Mouse (Mus musculus) liver, embryonic 11.5 days (tissue): Measurements from ENCODE around the gene Cdh20. TPM values are rescaled to one million over a fixed set of nuclear protein-coding genes. Genes with fewer than 3 reads are reported as not detected.
"Not testable (repeated sequence)": the region's sequence is repeated elsewhere in the genome, so short reads cannot be mapped to it uniquely, and the experiment has no call there.

Experiments used
- ATAC-seq: fragments of 200-750 bp; cut with Nextera tagmentation; replicated peaks from 2 replicates; pipeline ENCODE4 v1.8.0; 2017; ENCODE audit warnings: moderate number of reproducible peaks, mild to moderate bottlenecking, moderate TSS enrichment, moderate library complexity; ENCODE audit not compliant: low FRiP score
- DNase-seq: peaks from one replicate; pipeline ENCODE4 v3.0.0-alpha.2; 2017; ENCODE audit warnings: low spot score
- H3K27ac ChIP-seq: fragments of 300-500 bp; sonication (generic); 2 replicates; pipeline ENCODE4 v1.5.1; 2014; ENCODE audit warnings: mild to moderate bottlenecking, low read depth, low read length, control low read depth
- H3K27me3 ChIP-seq: fragments of 300-500 bp; sonication (generic); replicated peaks from 2 replicates; pipeline ENCODE4 v1.6.1; 2014; ENCODE audit warnings: low read length, mixed read lengths; ENCODE audit not compliant: control insufficient read depth, insufficient read depth
- H3K36me3 ChIP-seq: fragments of 300-500 bp; sonication (generic); 2 replicates; pipeline ENCODE4 v1.6.1; 2014; ENCODE audit warnings: mild to moderate bottlenecking, low read length, moderate library complexity, mixed read lengths; ENCODE audit not compliant: control insufficient read depth, insufficient read depth
- H3K4me1 ChIP-seq: fragments of 300-500 bp; sonication (generic); replicated peaks from 2 replicates; pipeline ENCODE4 v1.6.1; 2014; ENCODE audit warnings: low read length, mixed read lengths; ENCODE audit not compliant: control insufficient read depth, insufficient read depth
- H3K4me2 ChIP-seq: fragments of 300-500 bp; sonication (generic); 2 replicates; pipeline ENCODE4 v1.6.1; 2014; ENCODE audit warnings: mild to moderate bottlenecking, control low read depth, moderate library complexity
- H3K4me3 ChIP-seq: fragments of 300-500 bp; sonication (generic); 2 replicates; pipeline ENCODE4 v1.5.1; 2014; ENCODE audit warnings: low read depth, low read length, control low read depth
- H3K9ac ChIP-seq: fragments of 300-500 bp; sonication (generic); 2 replicates; pipeline ENCODE4 v1.6.1; 2014; ENCODE audit warnings: low read depth, low read length, control low read depth
- H3K9me3 ChIP-seq: fragments of 300-500 bp; sonication (generic); 2 replicates; pipeline ENCODE4 v1.6.1; 2016; ENCODE audit warnings: low read length, inconsistent platforms, mixed read lengths; ENCODE audit not compliant: control insufficient read depth
- WGBS: fragments of 180-500 bp; shearing (Covaris S2); extraction: QIAGEN DNeasy Blood & Tissue Kit; methylation state at CpG from one replicate; pipeline ENCODE4 v1.1.7; 2014; 5-methylcytosine and 5-hydroxymethylcytosine counted together
- polyA plus RNA-seq: library from polyadenylated mRNA; unstranded; fragments of >200 nt; fragmentation: Nextera tagmentation; extraction: Ambion mirVana; gene quantifications from 2 replicates; pipeline ENCODE4 v1.2.1, GENCODE M21; 2014

The Cdh20 gene
- polyA plus RNA-seq, 1 experiment from 2014 or later = not detected

- no peak for DNase-seq
- Histone ChIP-seq H3K27me3 (no peaks in the 10 kb centered on the region), H3K9me3 (no peaks in the 10 kb centered on the region), H3K27ac (no peak overlapping the region), H3K4me1 (no peaks in the 10 kb centered on the region), H3K9ac (no peak overlapping the region), H3K4me3 (no peak overlapping the region), H3K4me2 (no peak overlapping the region), H3K36me3 (no peaks in the 10 kb centered on the region)
- ATAC-seq = no peak
Measured at GRCm38 (mm10) chr1:104939156-104939555, 170.8 kb downstream of the Cdh20 start.

GRCm38 (mm10) chr1:104944470-104945109, 176.3 kb downstream of the Cdh20 start:
- 43% methylated on average over 2 of the region's 2 CpGs for WGBS
- H3K27ac ChIP-seq = no peak overlapping the region
- no peak overlapping the region for H3K4me3 ChIP-seq
- DNase-seq = no peak
- no peak overlapping the region for H3K4me2 ChIP-seq
- no peaks in the 10 kb centered on the region for H3K36me3 ChIP-seq
- ATAC-seq = no peak
- no peak overlapping the region for H3K9ac ChIP-seq
- no peaks in the 10 kb centered on the region for H3K9me3 ChIP-seq
- H3K4me1 ChIP-seq = no peaks in the 10 kb centered on the region
- H3K27me3 ChIP-seq = no peaks in the 10 kb centered on the region

GRCm38 (mm10) chr1:104945110-104945489, 176.8 kb downstream of the Cdh20 start:
- Histone ChIP-seq H3K27ac (no peak overlapping the region), H3K4me1 (no peaks in the 10 kb centered on the region), H3K9me3 (no peaks in the 10 kb centered on the region), H3K4me3 (no peak overlapping the region), H3K4me2 (no peak overlapping the region), H3K9ac (no peak overlapping the region), H3K27me3 (no peaks in the 10 kb centered on the region), H3K36me3 (no peaks in the 10 kb centered on the region)
- no peak for ATAC-seq
- no peak for DNase-seq
- WGBS = 74% methylated on average over 2 of the region's 2 CpGs

- not testable (repeated sequence) for H3K4me3 ChIP-seq, ATAC-seq, H3K27me3 ChIP-seq, H3K9me3 ChIP-seq, DNase-seq, H3K9ac ChIP-seq, H3K36me3 ChIP-seq, H3K4me1 ChIP-seq, H3K4me2 ChIP-seq, H3K27ac ChIP-seq
- 71% methylated on average over 2 of the region's 2 CpGs for WGBS
Measured at GRCm38 (mm10) chr1:104949640-104950039, 181.3 kb downstream of the Cdh20 start.

GRCm38 (mm10) chr1:104957046-104957445, 188.7 kb downstream of the Cdh20 start:
- no peaks in the 10 kb centered on the region for H3K9me3 ChIP-seq
- DNase-seq (no peak), ATAC-seq (no peak)
- no peak overlapping the region for H3K4me3 ChIP-seq
- H3K9ac ChIP-seq = no peak overlapping the region
- no peak overlapping the region for H3K27ac ChIP-seq
- H3K36me3 ChIP-seq = no peaks in the 10 kb centered on the region
- no peaks in the 10 kb centered on the region for H3K27me3 ChIP-seq
- no peak overlapping the region for H3K4me2 ChIP-seq
- WGBS = 41% methylated on average over 6 of the region's 6 CpGs
- no peaks in the 10 kb centered on the region for H3K4me1 ChIP-seq

- H3K4me3 ChIP-seq = no peak overlapping the region
- H3K36me3 ChIP-seq = no peaks in the 10 kb centered on the region
- ATAC-seq (no peak), DNase-seq (no peak)
- no peaks in the 10 kb centered on the region for H3K4me1 ChIP-seq
- H3K4me2 ChIP-seq = no peak overlapping the region
- no peaks in the 10 kb centered on the region for H3K9me3 ChIP-seq
- WGBS = 69% methylated on average over 3 of the region's 3 CpGs
- H3K9ac ChIP-seq = no peak overlapping the region
- no peaks in the 10 kb centered on the region for H3K27me3 ChIP-seq
- H3K27ac ChIP-seq = no peak overlapping the region
Measured at GRCm38 (mm10) chr1:104961670-104962069, 193.3 kb downstream of the Cdh20 start.

- Histone ChIP-seq H3K27me3 (no peaks in the 10 kb centered on the region), H3K4me3 (no peak overlapping the region), H3K4me1 (no peaks in the 10 kb centered on the region), H3K36me3 (no peaks in the 10 kb centered on the region), H3K27ac (no peak overlapping the region), H3K9me3 (no peaks in the 10 kb centered on the region), H3K4me2 (no peak overlapping the region), H3K9ac (no peak overlapping the region)
- ATAC-seq (no peak), DNase-seq (no peak)
- 77% methylated on average over 4 of the region's 4 CpGs for WGBS
Measured at GRCm38 (mm10) chr1:104962257-104962656, 193.9 kb downstream of the Cdh20 start.

- no peak overlapping the region for H3K27ac ChIP-seq
- H3K4me1 ChIP-seq = no peaks in the 10 kb centered on the region
- H3K36me3 ChIP-seq = no peaks in the 10 kb centered on the region
- no peak overlapping the region for H3K4me2 ChIP-seq
- H3K9ac ChIP-seq = no peak overlapping the region
- H3K4me3 ChIP-seq = no peak overlapping the region
- DNase-seq (no peak), ATAC-seq (no peak)
- no peaks in the 10 kb centered on the region for H3K9me3 ChIP-seq
- WGBS = 58% methylated on average over 2 of the region's 2 CpGs
- no peaks in the 10 kb centered on the region for H3K27me3 ChIP-seq
Measured at GRCm38 (mm10) chr1:104979068-104979467, 210.7 kb downstream of the Cdh20 start.

- no peaks in the 10 kb centered on the region for H3K9me3 ChIP-seq
- H3K9ac ChIP-seq = no peak overlapping the region
- 71% methylated on average over 1 of the region's 1 CpGs for WGBS
- DNase-seq (no peak), ATAC-seq (no peak)
- no peaks in the 10 kb centered on the region for H3K36me3 ChIP-seq
- no peak overlapping the region for H3K27ac ChIP-seq
- no peaks in the 10 kb centered on the region for H3K4me1 ChIP-seq
- H3K27me3 ChIP-seq = no peaks in the 10 kb centered on the region
- no peak overlapping the region for H3K4me3 ChIP-seq
- no peak overlapping the region for H3K4me2 ChIP-seq
Measured at GRCm38 (mm10) chr1:104980273-104980672, 211.9 kb downstream of the Cdh20 start.
